Mouse (Mus musculus) adrenal gland, adult 2 months (tissue): ENCODE data around the gene Mup17. TPM values are rescaled to one million over a fixed set of nuclear protein-coding genes. Genes with fewer than 3 reads are reported as not detected.
"Not testable (repeated sequence)": the region's sequence is repeated elsewhere in the genome, so short reads cannot be mapped to it uniquely, and the experiment has no call there.

Source experiments
- DNase-seq: peaks from one replicate; pipeline ENCODE4 v3.0.0; 2021
- long read RNA-seq: library from polyadenylated mRNA; stranded (forward); transcript quantifications from one replicate; pipeline ENCODE4 v2.0.0, GENCODE M21; 2021
- polyA plus RNA-seq: library from polyadenylated mRNA; depleted of rRNA; stranded (reverse); fragments of >200 nt; gene quantifications from 2 replicates; pipeline ENCODE4 v1.2.3, GENCODE M21; 2012; rRNA removed
- total RNA-seq, 2 experiments: library from RNA; stranded (reverse); gene quantifications; 2 replicates each; pipeline ENCODE4 v1.2.3; 2021

Gene Mup17
- total RNA-seq, result 1 to 10 TPM; 1.1 to 3.6 TPM
- not detected in 2 replicates for polyA plus RNA-seq
- long read RNA-seq, result 0 reads

DNA sequence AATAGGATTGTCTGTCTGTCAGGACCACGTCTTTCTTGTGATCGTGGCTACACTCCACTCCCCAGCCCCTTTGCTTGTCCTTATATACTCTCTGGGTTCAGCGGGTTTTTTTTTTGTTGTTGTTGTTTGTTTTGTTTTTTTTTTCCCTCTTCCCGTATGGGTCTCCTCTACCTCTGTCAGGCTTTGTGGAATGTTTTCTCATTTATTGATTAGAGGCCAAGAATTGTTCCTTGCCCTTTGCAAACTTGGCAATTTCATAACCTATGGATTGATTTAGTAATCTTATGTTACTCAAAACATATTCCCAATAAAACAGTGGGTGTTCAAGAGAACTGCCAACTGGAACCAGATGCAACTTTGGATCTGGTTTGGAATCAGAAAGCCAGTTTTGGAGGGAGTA is at the start of gene Mup17:
Gene Mup17, minus strand, starts transcription at position 101 of the 400 bp plus-strand sequence.
- DNase-seq, result not testable (repeated sequence)

DNA sequence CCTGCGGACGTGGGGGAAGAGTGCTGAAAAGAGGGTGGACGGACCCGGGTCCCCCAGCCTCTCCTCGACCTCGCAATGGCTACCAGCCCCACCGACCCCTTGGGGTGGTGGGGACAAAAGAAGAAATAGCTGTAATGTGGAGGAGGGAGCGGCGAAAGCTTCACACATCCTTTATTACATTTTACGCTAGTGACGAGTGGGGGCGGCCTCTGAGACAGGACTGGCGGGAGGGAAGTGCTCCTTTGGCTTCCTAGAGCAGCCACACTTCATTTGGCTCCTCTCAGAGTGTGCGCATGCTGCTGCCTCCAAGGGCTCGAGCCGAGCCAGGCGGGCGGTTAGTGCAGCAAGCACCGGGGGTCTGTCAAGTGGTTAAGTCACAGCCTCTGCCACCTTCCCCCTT is 24.1 kb downstream of the Mup17 start:
- DNase-seq, result not testable (repeated sequence)

DNA sequence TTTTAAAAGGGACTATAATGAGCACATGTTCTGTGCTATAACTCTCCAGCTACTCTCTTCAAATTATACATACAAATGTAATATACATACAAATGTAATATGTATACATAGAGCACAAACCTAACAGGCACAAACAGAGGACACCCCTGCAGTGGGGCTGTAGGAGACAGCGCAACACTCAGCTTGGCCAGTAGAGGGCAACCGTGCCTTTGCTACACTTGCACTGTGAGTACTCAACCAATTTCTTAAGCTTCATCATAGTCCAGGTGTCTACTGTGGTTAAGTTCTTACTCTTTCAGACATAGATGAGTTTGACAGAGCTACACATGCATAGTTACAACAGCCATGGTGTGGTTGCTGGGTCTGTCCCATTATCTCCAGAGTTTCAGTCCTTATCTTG is 39.8 kb downstream of the Mup17 start:
- peak; percentile 3 for DNase-seq

Other genes starting within 250 kb of the Mup17 start
- 1 to 10 TPM in 1 of 2 experiments, not detected in 1; 4.8 TPM for gene Mup15, start 156.1 kb downstream of the Mup17 start, total RNA-seq
- not detected in 2 replicates for gene Mup15, start 156.1 kb downstream of the Mup17 start, polyA plus RNA-seq
- gene Mup16, start 76.3 kb downstream of the Mup17 start, total RNA-seq, result 10 to 100 TPM in 1 of 2 experiments, not detected in 1; 14.5 TPM
- gene Mup16, start 76.3 kb downstream of the Mup17 start, polyA plus RNA-seq, result not detected in 2 replicates
- 10 to 100 TPM in 1 of 2 experiments, under 1 TPM in 1; 0.55 to 13.6 TPM for gene Mup18, start 78.3 kb upstream of the Mup17 start, total RNA-seq
- not detected in 2 replicates for gene Mup18, start 78.3 kb upstream of the Mup17 start, polyA plus RNA-seq
- 10 to 100 TPM in 1 of 2 experiments, 1 to 10 TPM in 1; 2.1 to 34.9 TPM for gene Mup19, start 186.4 kb upstream of the Mup17 start, total RNA-seq
- not detected in 2 replicates for gene Mup19, start 186.4 kb upstream of the Mup17 start, polyA plus RNA-seq
- gene Mup5, start 239.4 kb upstream of the Mup17 start, total RNA-seq, result not detected
- not detected in 2 replicates for gene Mup5, start 239.4 kb upstream of the Mup17 start, polyA plus RNA-seq